Mouse (Mus musculus) kidney, adult 18-20 months (tissue): ENCODE measurements around the gene Ahnak.
"Not testable (repeated sequence)": the region's sequence is repeated elsewhere in the genome, so short reads cannot be mapped to it uniquely, and the experiment has no call there.

Experiments
- DNase-seq: peaks from one replicate; pipeline ENCODE4 v3.0.0; 2021

Ahnak gene

DNA sequence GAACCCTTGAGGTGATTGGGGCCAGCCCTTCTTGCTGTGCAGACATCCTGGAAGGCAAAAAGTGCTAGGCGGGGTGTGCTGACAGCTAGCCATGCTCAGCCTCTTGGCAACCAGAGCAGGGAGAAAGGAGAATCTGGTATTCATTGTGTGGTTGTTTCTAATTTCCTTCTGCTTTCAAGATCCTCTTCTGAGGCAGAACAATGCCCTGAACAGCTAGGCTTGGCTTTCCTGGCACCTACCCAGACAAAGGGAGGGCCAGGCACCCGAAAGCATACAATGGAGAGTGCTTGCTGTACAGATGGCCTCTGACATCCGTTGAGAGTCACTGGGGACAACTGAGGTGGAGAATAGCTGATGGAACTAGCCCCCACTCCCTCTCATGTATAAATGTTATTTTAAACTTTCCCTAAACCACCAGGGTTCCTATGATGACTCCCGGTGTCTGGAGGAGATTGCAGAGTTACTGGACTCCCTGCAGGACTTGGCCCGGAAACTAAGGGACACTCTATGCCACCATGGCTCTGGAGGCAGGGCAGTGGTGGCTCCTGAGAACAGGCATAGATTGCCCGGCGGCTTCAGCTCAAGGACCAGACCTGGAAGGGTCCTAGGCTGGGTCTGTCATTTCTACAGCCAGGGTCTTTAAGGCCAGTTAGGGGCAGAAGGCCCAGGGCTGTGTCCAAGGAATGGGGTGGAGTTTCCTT lies 82.5 kb downstream of the Ahnak start:
- peak; percentile 55 for DNase-seq

DNA sequence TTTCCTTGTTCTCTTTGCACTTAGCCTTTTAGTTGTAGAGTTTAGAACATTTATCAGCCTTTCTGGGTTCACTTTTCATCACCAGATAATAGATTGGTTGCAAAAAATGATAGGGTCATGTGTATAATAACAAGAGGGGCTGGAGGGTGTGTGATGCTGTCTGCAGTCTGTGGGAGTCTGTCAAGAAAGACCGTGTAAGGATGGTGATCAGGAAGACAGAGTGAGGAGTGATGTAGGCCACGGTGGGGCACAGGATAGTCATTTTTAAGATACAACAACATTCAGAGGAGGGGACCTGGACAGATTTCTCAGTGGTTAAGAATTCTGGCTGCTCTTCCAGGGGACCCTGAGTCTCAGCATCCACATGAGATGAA lies 83.1 kb downstream of the Ahnak start:
- DNase-seq = no peak

DNA sequence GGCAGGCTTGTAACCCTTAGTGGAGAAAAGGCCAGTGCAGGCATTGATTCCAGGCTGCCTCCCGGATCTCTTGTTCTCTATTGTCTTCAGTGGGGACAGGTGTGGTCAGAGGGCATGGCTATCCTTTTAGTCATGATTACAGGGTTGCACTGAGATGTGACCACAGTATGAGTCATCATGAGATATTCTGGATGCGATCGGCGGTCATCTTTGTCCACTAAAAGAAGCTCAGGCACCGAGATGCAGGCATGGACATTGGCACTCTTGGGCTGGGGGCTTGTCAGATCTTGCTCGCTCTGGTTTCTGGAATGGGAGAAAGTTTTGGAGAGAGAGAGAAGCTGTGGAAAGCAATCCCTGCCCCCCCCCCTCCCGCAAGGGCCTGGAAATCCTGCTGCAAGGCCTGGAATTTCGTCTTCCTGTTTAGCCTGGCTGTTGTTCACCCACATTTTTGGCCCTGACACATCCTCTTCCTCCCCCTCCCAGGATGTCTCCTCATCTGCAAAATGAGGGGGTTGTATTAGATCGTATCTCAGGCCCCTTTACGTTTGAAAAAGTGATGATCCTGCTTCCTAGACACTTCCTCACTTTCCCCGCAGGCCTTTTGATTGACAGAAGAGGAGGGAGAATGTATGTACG lies 84.8 kb downstream of the Ahnak start:
- DNase-seq = peak; percentile 38

DNA sequence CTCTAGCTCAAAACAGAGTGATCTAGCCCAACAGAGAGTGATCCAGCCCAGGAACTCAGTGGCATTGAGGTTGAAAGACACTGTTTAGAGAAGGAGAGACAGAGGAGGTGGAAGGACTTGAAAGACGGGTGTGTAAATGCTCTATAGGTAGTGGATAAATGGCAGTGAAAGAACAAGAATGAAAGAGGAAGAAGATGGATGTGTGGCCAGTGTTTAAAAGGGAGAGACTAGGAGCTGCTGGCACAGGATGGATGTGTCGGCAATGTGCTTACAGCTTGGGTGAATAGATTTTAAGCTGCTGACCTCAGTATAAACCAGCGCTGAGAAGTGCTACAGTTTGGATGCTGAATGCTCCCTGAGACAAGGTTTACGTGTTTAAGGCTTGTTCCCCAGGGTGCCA lies 85.3 kb downstream of the Ahnak start:
- no peak for DNase-seq

DNA sequence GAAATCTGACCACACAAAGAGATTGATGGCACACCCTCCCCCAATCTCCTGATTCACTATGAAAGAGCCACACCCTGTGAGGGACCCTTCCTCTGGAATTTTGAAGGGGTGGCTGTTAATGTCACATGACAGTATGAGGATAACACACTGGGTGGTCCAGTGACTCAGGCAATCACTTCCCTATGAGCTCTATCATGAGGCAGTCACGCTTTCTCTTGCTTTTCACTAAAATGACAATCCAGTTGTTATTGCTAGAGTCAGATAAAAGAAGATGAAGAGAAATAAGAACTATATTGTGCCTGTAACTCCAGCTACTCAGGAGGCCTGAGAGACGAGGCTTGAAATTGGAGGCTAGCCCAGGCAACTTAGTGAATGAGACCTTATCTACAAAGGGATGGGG lies 86.5 kb downstream of the Ahnak start:
- DNase-seq = no peak

DNA sequence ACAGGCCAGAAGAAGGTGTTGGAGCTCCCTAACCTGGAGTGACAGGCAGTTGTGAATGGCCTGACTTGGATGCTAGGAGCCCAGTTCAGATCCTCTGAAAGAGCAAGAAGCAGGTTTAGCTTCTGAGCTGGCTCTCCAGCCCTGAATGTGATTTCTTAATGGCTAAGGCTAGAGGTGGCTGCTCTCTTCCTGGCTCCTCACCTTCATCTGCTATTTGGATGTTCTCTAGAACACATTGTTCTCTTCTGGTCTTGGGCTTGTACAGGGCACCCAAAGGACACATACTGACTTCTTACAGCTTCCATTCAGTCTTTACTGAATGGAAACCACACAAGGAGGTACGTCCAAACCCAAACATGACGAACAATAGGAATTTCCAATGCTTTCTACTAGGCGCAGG lies 87.0 kb downstream of the Ahnak start:
- no peak for DNase-seq

DNA sequence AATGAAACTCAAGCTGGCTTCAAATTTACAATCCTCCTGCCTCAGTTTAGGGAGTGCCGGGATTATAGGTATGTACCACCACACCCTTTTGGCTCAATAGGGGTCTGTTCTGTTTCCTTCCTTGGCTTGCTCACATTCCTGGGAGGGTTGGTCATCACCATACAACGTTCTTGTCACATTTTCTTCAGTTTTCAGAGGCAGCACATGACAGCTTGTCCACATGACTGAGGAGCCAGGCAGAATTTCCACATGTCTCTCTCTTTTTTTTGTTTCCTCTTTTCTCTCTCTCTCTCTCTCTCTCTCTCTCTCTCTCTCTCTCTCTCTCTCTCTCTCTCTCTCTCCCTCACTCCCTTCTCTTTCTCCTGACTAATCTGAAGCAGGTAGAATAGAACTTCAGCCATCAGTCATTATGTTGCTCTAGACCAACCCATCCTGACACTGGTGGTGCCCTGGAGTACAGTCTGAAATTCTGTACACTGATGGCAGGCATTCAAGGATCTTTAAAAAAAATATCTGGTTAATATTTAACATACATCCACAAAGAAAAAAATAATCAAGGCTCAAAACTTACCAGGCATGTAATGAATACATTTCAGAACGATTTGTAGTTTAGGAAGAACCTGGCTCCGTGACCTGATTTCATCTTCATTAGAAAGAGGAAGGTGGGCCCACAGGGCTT lies 88.0 kb downstream of the Ahnak start:
- DNase-seq = no peak

DNA sequence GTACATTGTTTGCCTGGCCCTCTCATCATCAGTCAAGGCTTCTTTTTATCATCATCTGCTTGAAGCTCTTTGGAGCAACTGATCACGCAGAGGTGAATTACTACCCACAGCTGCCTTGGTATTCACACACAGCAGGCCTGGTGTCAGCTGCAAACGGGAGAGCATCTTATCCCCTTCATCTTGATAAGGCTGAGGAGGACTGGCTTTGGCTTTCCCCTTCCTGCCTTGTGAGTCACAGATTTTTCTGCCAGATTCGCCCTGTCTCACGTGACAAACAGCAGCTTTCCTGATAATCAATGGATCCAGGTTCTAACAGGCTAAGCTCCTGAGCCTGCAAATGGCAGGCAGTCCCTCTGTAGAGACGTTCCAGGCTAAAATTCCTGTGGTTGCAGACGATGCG lies 90.8 kb downstream of the Ahnak start:
- DNase-seq = no peak

DNA sequence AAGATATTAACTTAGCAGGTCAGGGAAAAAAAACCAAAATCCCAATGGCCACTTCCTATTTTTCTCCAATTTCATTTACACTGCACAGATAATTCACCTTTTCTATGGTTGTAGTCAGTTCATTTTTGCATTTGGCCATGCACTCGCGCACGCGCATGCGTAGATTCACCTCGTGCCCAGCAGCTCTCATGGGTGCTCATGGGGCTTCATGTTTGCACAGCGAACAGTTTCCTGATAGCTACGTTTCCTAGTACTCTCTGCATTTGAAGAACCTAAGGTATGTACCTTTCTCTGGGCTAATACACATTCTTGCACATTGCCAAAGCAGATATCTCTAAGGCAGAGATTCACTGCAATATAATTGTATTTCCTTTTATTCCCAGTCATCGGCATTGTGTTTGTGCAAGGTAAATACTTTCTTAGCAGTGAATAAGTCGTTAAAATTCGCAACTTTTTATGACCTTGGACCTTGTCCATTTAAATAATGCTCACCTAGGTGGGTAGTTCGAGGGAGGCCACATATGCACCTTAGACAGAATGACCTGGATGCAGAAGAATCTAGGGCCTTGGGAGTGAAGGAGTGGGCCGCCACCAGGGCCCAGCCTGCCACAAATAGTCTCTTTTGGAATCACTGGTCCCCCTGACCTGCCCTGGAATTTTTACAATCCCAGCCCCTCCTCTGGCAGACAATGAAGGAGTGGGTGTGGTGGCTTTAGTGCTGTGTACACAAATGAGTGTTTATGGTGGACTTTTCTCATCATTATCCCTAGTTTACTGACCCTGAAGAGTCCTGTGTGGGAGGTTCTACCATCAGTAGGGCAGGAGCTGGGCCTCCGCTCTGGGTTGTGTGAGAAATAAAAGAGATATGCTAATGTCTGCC lies 92.5 kb downstream of the Ahnak start:
- no peak for DNase-seq

DNA sequence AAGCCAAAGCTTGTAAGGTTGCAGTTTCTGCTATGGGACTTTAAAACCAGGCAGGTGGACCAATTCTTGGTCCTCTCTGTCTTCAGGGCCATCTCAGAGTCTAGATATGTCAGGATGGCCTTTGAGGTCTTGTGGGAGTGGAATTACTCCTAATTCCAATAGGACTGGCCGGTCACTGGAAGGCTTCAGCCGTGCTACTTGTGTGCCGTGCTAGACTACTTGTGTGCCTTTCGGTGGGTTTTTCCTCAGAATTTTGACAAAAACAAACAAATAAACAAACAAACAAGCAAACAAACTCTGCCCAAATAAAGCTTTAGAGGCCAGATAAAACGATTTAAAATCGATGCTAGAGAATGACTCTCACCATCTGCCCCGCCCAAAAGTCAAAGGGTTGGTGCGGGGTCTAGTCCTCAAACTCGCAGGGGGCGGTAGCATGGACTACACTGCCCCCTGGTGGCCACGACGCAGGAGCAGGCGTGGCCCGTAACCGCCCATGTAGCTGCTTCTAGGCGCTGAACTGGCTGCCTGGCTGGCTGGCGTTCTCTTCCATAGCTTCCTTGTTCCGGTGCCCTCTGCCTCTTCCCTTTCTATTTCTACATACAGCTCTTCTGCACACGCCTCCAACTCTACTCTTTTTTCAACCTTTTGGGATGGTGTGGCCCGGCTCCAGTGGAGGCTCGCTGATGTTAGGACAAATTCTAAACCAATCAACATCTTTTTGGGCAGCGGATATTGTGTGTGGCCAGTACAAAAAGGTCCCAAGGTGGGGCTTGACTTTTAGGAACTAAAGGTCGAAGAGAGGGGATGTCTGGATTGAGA lies 93.3 kb downstream of the Ahnak start:
- DNase-seq = peak; percentile 87

DNA sequence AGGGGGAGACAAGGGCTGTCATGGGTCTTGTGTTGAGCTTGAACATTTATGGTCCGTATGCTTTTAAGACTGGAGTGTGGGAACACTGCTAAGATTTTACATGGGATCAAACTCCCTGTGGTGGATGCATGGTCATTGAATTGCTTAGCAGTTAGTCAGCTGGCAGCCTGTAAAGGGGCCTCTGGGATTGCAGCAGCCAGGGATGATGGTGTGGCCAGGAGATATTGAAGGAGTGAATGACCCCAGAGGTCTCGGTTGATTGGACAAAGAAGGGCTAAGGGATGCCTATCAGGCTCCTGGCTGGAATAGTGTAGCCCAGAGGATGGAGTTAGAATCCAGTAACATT lies 93.9 kb downstream of the Ahnak start:
- no peak for DNase-seq

DNA sequence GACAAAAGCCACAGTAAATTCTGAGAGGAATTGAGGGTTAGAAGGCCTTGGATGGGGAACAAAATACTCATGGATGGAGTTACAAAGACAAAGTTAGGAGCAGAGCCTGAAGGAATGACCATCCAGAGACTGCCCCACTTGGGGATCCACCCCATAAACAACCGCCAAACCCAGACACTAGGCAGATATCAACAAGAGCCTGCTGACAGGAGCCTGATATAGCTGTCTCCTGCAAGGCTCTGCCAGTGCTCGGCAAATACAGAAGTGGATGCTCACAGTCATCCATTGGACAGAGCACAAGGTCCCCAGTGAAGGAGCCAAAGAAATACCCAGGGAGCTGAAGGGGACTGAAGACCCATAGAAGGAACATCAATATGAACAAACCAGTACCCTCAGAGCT lies 94.8 kb downstream of the Ahnak start:
- not testable (repeated sequence) for DNase-seq

DNA sequence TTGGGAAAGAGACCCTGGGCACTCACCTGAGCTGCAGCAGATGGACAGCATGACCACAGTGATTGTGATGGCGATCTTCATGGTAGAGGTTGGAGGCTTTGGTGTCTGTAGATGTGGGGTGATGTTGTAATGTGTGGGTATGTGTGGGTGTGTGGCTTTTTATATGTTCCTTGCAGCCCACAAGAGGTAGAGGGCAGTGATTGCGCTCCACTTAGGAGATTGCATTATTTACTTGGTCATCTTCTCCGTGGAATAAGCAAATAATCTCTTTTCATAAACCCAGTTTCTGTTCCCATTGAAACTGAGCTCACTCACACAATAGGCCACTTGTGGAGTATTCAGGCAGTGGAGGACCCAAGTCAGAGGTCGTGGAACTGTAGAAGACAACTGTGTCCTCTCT lies 98.7 kb downstream of the Ahnak start, which contains the start of gene Scgb1a1:
Gene Scgb1a1 (minus strand): TSS at position 138 of the 400 bp plus-strand sequence.
- DNase-seq = no peak

DNA sequence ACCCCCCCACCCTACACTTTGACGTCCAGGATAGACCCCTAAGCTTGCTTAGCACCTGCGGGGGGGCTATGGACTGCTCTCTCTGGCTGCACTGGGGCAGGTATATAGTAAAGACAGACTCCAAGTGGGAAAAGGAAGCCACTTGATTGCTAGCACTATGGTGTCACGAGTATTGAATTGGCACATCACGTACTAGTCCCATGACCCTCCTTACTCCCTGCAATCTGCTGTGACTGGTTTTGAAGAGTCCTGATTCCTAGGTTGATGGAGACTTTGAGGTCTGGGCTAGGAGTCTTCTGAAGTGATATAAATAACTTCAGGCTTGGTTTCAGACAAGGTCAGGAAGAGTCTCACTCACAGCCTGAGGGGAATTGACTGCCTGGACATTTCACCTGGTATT lies 101.1 kb downstream of the Ahnak start:
- no peak for DNase-seq

DNA sequence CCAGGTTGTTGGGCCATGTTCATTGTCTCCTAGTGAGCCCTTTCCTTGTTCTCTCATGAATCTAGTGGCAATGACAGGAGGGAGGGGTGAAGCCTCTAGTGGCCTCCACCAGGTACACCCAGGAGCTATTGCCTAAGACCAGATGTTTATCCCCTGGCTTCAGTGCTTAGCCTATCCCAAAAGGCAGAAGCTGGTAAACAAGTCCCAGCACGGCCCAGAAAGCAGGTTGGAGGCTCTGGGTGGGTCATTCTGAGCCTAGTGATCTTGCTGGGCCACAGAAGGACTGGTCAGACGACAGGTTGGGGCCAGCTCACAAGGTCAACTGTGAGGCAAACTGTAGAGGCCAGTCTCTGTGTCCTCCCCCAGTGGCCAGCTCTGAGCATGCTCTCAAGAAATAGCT lies 101.6 kb downstream of the Ahnak start:
- DNase-seq = no peak

DNA sequence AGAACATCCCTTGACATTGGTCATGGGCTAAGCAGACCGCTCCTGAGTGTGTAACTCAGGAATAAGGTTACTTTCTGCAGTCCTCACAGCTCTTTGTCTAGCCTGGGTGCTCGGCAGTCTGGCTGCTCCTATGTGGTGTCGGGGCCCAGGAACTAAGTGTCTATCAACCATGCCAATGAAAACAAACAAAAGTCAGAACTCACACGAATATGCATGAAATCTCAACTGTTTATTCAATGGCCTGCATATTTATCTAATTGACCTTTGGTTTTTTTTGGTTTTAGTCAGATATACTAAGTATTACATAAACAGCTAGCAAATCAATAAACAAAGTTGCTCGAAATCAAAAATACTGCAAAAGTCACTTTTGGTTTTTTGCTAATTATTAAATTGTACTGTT lies 106.0 kb downstream of the Ahnak start:
- no peak for DNase-seq

DNA sequence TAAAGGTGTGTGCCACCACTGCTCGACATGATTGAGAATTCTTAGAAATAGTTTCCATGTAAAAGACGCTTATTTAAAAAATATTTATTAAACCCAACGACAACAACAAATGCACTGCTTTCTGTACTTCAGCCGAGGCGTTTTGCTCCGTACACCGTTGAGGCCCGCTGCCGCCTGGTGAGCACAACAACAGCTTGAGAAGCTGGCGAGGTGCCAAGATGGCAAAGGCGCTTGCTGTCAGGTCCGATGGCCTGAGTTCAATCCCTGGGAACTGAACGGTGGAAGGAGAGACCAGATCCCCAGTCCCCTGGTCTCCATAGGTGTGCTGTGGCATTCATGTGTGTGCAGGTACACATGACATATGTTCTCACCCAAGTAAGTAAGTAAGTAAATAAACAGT lies 108.4 kb downstream of the Ahnak start:
- no peak for DNase-seq

DNA sequence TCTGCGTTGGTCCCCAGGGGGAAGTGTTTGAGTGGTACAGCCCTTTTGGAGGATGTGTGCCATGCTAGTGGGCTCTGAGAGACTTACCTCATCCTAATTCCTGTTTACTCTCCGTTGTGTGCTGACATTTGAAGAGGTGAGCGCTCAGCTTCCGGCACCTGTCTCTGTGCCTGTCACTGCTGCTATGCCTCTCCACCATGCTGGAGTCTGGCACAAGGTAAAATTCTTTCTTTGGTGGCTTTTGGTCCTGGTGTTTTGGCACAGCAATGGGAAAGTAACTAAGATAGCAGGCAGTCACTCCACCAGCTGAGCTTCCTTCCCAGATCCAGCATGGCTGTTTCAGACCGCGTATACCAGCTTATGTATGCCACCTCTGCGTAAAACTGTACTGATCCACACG lies 110.7 kb downstream of the Ahnak start:
- DNase-seq = no peak

DNA sequence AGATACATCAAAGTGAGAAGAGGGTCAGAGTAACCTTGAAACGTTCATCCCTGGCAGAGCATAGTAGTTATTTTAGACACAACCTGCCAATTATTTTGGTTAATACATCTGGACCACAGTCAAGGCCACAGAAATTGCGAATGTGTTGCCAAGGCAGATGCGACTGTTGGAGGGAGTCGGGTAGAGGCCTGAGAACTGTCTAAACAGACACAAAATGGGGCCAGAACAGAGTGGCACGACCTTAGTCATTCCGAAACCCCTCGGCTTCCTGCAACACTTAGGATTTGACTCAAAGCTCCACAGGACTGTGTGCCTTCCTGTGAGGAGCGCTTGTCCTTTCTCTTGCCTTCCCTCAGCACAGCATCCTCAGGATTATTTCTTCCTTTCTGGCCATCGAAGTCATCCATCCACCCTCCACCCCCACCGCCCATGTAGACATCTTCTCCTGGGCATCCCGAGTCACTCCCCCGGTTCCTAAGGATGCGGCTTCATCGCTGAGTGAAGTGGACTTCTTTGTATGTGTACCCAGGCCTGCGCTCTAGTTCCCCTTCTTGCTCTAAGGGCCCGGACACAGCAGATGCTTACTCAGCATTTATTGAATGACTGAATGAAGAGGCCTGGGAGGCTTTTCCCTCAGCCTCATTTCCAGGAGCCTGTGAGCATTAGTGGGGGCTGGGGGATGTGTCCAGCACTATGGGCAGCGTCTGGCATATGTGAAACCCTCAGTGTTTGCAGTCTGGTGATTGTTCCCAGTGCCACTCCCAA lies 111.4 kb downstream of the Ahnak start:
- no peak for DNase-seq

DNA sequence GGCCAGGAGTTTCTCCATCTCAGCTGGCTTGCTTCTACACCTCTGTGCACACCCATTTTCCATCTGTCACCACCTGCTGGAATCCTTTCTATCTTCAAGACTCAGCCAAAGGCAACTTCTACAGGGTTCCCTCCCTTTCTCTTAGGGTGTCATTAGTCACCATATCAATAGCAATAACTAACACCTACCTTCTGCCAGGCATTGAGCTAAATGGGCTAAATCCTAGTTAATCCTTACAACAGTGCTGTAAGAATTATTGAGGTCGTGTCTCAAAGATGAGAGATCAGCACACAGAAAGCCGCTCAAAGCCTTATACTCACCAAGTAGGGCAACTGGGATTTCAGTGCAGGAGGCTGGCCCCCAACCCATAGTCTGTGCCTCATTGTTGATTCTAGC lies 112.0 kb downstream of the Ahnak start:
- no peak for DNase-seq

DNA sequence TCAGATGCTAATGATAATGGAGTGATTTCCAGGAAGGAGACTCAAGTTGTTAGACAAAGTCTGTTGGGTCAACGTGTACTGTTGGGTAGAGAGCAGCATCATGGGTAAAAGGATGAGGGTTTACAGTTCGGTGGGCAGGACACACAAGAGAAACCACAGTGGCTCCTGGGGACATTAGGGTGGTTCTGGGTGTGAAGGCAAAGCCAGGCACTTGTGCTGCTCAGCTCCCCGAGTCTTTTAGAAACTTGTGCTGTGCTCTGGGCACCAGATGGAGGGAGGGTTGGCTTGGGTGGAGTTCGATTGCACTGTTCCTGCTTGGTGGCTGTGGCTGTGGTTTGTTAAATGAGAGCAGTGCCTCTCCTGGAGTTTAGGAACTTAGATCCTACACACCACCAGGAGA lies 114.9 kb downstream of the Ahnak start:
- DNase-seq = no peak
